Mouse (Mus musculus): ENCODE measurements around the gene Fxyd2.

- TF ChIP-seq POLR2A (IDR thresholded peaks at IDR 0.05; ENCODE audit: insufficient read depth, low read depth, low read length) (no peak), CTCF (IDR thresholded peaks at IDR 0.05; ENCODE audit: insufficient read depth, low read depth, low read length) (no peak)
Measured at GRCm38 (mm10) chr9:45358356-45358755, 41.1 kb upstream of the Fxyd2 start.
